Mouse (Mus musculus): ENCODE measurements around the gene Mpp6. TPM values are rescaled to one million over a fixed set of nuclear protein-coding genes. Genes with fewer than 3 reads are reported as not detected.

Gene Mpp6
- polyA plus RNA-seq, 1 experiment = 21.3 TPM

GRCm38 (mm10) chr6:50219066-50219465 is 109.0 kb downstream of the Mpp6 start:
- H3K4me3 ChIP-seq (ENCODE audit: insufficient read depth, low read depth, low read length) = no peak overlapping the region
- TF ChIP-seq POLR2A (IDR thresholded peaks at IDR 0.05; ENCODE audit: low read depth, low read length) (no peak), CTCF (conservative IDR thresholded peaks at IDR 0.05; ENCODE audit: insufficient read depth, insufficient read length, low read depth, low read length) (no peak)
- no peaks in the 10 kb centered on the region for H3K27me3 ChIP-seq (replicated peaks; ENCODE audit: control insufficient read depth, insufficient read depth, low read length)
- H3K36me3 ChIP-seq (ENCODE audit: control insufficient read depth, insufficient read depth, low read length) = no peaks in the 10 kb centered on the region
- peaks cover 23% of the 10 kb centered on the region for H3K4me1 ChIP-seq (ENCODE audit: control insufficient read depth, insufficient read depth, low read length)
- WGBS = 81% methylated on average over 6 of the region's 6 CpGs
- no peak for DNase-seq
- no peak overlapping the region for H3K27ac ChIP-seq (ENCODE audit: insufficient read depth, low read depth, low read length)

DNA sequence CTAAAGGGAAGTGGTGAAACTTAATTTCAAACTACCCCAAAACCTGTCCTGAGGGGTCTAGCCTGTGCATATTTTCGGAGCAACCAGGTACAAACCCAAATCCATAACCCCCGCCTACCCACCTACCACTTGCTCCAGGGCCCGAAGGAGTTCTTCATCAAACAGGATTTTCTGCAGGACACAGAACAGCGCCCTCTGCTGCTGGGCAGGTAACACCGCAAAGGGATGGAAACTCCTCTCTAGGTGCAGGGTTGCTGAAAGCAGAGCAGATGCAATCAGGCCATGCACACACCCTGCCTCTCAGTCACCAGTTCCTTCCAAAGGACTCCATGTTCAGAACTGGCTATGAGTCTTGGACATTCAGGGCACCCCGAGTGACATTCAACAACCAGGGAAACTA is 110.8 kb downstream of the Mpp6 start:
- no peak for TF ChIP-seq POLR2A (IDR thresholded peaks at IDR 0.05; ENCODE audit: low read depth, low read length)
- TF ChIP-seq CTCF (conservative IDR thresholded peaks at IDR 0.05; ENCODE audit: insufficient read depth, insufficient read length, low read depth, low read length) = peak; percentile 92
- Histone ChIP-seq H3K27ac (ENCODE audit: insufficient read depth, low read depth, low read length) (no peak overlapping the region), H3K36me3 (ENCODE audit: control insufficient read depth, insufficient read depth, low read length) (no peaks in the 10 kb centered on the region), H3K4me3 (ENCODE audit: insufficient read depth, low read depth, low read length) (no peak overlapping the region), H3K4me1 (ENCODE audit: control insufficient read depth, insufficient read depth, low read length) (peaks cover 8% of the 10 kb centered on the region; the same call in 1 of the 2 replicates), H3K27me3 (replicated peaks; ENCODE audit: control insufficient read depth, insufficient read depth, low read length) (no peaks in the 10 kb centered on the region)
- WGBS = 59% methylated on average over 6 of the region's 6 CpGs
- DNase-seq = peak; percentile 54

- no peak overlapping the region for H3K4me3 ChIP-seq (ENCODE audit: insufficient read depth, low read depth, low read length)
- 92% methylated on average over 5 of the region's 5 CpGs for WGBS
- TF ChIP-seq POLR2A (IDR thresholded peaks at IDR 0.05; ENCODE audit: low read depth, low read length) (no peak), CTCF (conservative IDR thresholded peaks at IDR 0.05; ENCODE audit: insufficient read depth, insufficient read length, low read depth, low read length) (no peak)
Measured at GRCm38 (mm10) chr6:50222351-50222750, 112.3 kb downstream of the Mpp6 start.

GRCm38 (mm10) chr6:50222986-50223385 is 112.9 kb downstream of the Mpp6 start:
- no peak overlapping the region for H3K4me3 ChIP-seq (ENCODE audit: insufficient read depth, low read depth, low read length)
- H3K27ac ChIP-seq (ENCODE audit: insufficient read depth, low read depth, low read length) = no peak overlapping the region
- no peaks in the 10 kb centered on the region for H3K36me3 ChIP-seq (ENCODE audit: control insufficient read depth, insufficient read depth, low read length)
- no peaks in the 10 kb centered on the region for H3K27me3 ChIP-seq (replicated peaks; ENCODE audit: control insufficient read depth, insufficient read depth, low read length)
- DNase-seq = peak; percentile 12
- 60% methylated on average over 5 of the region's 5 CpGs for WGBS
- H3K4me1 ChIP-seq (ENCODE audit: control insufficient read depth, insufficient read depth, low read length) = no peaks in the 10 kb centered on the region
- TF ChIP-seq POLR2A (IDR thresholded peaks at IDR 0.05; ENCODE audit: low read depth, low read length) (no peak), CTCF (conservative IDR thresholded peaks at IDR 0.05; ENCODE audit: insufficient read depth, insufficient read length, low read depth, low read length) (no peak)

More at GRCm38 (mm10) chr6:50222351-50222750, 112.3 kb downstream of the Mpp6 start:
- no peaks in the 10 kb centered on the region for H3K27me3 ChIP-seq (replicated peaks; ENCODE audit: control insufficient read depth, insufficient read depth, low read length)
- H3K36me3 ChIP-seq (ENCODE audit: control insufficient read depth, insufficient read depth, low read length) = no peaks in the 10 kb centered on the region
- H3K4me1 ChIP-seq (ENCODE audit: control insufficient read depth, insufficient read depth, low read length) = no peaks in the 10 kb centered on the region
- no peak for DNase-seq
- H3K27ac ChIP-seq (ENCODE audit: insufficient read depth, low read depth, low read length) = no peak overlapping the region

DNA sequence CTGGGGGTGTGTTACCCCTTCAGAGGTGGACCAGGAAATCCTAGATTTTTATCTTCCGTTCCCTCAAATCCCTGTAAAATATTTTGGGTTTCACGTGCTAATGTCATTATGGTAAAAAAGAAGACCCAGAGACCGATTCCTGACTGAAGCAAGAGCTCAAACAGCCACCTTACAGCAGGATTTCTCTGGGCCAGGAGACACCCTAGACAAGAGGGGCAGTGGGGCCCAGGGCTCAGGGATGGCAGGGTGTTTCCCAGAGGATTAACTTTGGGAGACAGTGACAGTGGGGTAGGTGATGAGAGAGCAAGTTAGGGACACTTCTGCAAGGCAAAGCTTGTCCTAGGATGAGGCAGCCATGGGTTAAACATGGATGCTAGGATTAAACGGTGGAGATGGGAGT is 113.6 kb downstream of the Mpp6 start:
- no peaks in the 10 kb centered on the region for H3K4me1 ChIP-seq (ENCODE audit: control insufficient read depth, insufficient read depth, low read length)
- H3K27ac ChIP-seq (ENCODE audit: insufficient read depth, low read depth, low read length) = no peak overlapping the region
- no peaks in the 10 kb centered on the region for H3K27me3 ChIP-seq (replicated peaks; ENCODE audit: control insufficient read depth, insufficient read depth, low read length)
- no peaks in the 10 kb centered on the region for H3K36me3 ChIP-seq (ENCODE audit: control insufficient read depth, insufficient read depth, low read length)
- DNase-seq = no peak
- WGBS = 87% methylated on average over 4 of the region's 4 CpGs
- TF ChIP-seq CTCF (conservative IDR thresholded peaks at IDR 0.05; ENCODE audit: insufficient read depth, insufficient read length, low read depth, low read length) (no peak), POLR2A (IDR thresholded peaks at IDR 0.05; ENCODE audit: low read depth, low read length) (no peak)
- no peak overlapping the region for H3K4me3 ChIP-seq (ENCODE audit: insufficient read depth, low read depth, low read length)

GRCm38 (mm10) chr6:50225232-50225631 is 115.2 kb downstream of the Mpp6 start:
- Histone ChIP-seq H3K4me1 (ENCODE audit: control insufficient read depth, insufficient read depth, low read length) (no peaks in the 10 kb centered on the region), H3K27me3 (replicated peaks; ENCODE audit: control insufficient read depth, insufficient read depth, low read length) (no peaks in the 10 kb centered on the region), H3K27ac (ENCODE audit: insufficient read depth, low read depth, low read length) (no peak overlapping the region), H3K4me3 (ENCODE audit: insufficient read depth, low read depth, low read length) (no peak overlapping the region), H3K36me3 (ENCODE audit: control insufficient read depth, insufficient read depth, low read length) (no peaks in the 10 kb centered on the region)
- WGBS = 88% methylated on average over 5 of the region's 5 CpGs
- no peak for DNase-seq
- no peak for TF ChIP-seq POLR2A (IDR thresholded peaks at IDR 0.05; ENCODE audit: low read depth, low read length)
- no peak for TF ChIP-seq CTCF (conservative IDR thresholded peaks at IDR 0.05; ENCODE audit: insufficient read depth, insufficient read length, low read depth, low read length)

DNA sequence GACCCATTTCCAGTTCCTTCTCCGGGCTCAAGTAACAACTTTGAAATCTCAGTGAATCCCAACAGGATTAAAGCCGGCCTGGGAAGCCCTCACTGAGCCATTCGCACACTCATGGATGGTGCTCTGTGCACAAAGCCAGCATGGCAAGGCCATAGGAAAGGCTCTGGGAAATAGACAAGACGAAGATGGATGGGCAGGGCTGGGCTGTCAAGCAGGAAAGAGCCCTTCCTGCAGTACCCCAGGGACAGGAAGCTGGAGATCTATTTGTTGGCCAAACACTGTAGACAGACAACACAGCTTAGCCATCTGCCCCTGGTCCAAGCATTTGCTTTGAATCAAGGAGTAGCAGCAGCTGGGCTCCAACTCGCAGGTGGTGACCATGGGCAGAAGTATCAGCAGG is 118.1 kb downstream of the Mpp6 start:
- peak; percentile 35 for DNase-seq
- no peaks in the 10 kb centered on the region for H3K27me3 ChIP-seq (replicated peaks; ENCODE audit: control insufficient read depth, insufficient read depth, low read length)
- H3K4me3 ChIP-seq (ENCODE audit: insufficient read depth, low read depth, low read length) = no peak overlapping the region
- no peak overlapping the region for H3K27ac ChIP-seq (ENCODE audit: insufficient read depth, low read depth, low read length)
- WGBS = 70% methylated on average over 5 of the region's 5 CpGs
- TF ChIP-seq CTCF (conservative IDR thresholded peaks at IDR 0.05; ENCODE audit: insufficient read depth, insufficient read length, low read depth, low read length) (no peak), POLR2A (IDR thresholded peaks at IDR 0.05; ENCODE audit: low read depth, low read length) (no peak)
- no peaks in the 10 kb centered on the region for H3K36me3 ChIP-seq (ENCODE audit: control insufficient read depth, insufficient read depth, low read length)
- no peaks in the 10 kb centered on the region for H3K4me1 ChIP-seq (ENCODE audit: control insufficient read depth, insufficient read depth, low read length)

Data from kidney, adult 2 months (tissue).